Mouse (Mus musculus) liver, embryonic 12.5 days (tissue): Measurements from ENCODE around the gene Rasl12. TPM values are rescaled to one million over a fixed set of nuclear protein-coding genes. Genes with fewer than 3 reads are reported as not detected.
A peak's percentile ranks its signal among the peaks of the same experiment; 100 is the strongest.

Experiments
- ATAC-seq: fragments of 200-750 bp; cut with Nextera tagmentation; 2 replicates; pipeline ENCODE4 v1.8.0; 2017; ENCODE audit warnings: moderate number of reproducible peaks, mild to moderate bottlenecking, moderate library complexity
- H3K27ac ChIP-seq: fragments of 300-500 bp; sonication (generic); 2 replicates; pipeline ENCODE4 v1.5.1; 2016; ENCODE audit warnings: mild to moderate bottlenecking
- H3K27me3 ChIP-seq: fragments of 300-500 bp; sonication (generic); replicated peaks from 2 replicates; pipeline ENCODE4 v1.6.1; 2016; ENCODE audit warnings: mild to moderate bottlenecking, moderate library complexity
- H3K36me3 ChIP-seq: fragments of 300-500 bp; sonication (generic); 2 replicates; pipeline ENCODE4 v1.6.1; 2016; ENCODE audit warnings: mild to moderate bottlenecking, moderate library complexity
- H3K4me1 ChIP-seq: fragments of 300-500 bp; sonication (generic); 2 replicates; pipeline ENCODE4 v1.6.1; 2016
- H3K4me2 ChIP-seq: fragments of 300-500 bp; sonication (generic); 2 replicates; pipeline ENCODE4 v1.6.1; 2016; ENCODE audit warnings: mild to moderate bottlenecking, moderate library complexity
- H3K4me3 ChIP-seq: fragments of 300-500 bp; sonication (generic); 2 replicates; pipeline ENCODE4 v1.5.1; 2016; ENCODE audit warnings: mild to moderate bottlenecking, moderate library complexity
- H3K9ac ChIP-seq: fragments of 300-500 bp; sonication (generic); 2 replicates; pipeline ENCODE4 v1.6.1; 2016; ENCODE audit warnings: mild to moderate bottlenecking, moderate library complexity
- H3K9me3 ChIP-seq: fragments of 300-500 bp; sonication (generic); replicated peaks from 2 replicates; pipeline ENCODE4 v1.6.1; 2016; ENCODE audit warnings: mild to moderate bottlenecking, moderate library complexity
- WGBS: fragments of 180-500 bp; shearing (Covaris S2); methylation state at CpG from one replicate; pipeline ENCODE4 v1.1.7; 2016; ENCODE audit not compliant: insufficient replicate concordance; 5-methylcytosine and 5-hydroxymethylcytosine counted together
- polyA plus RNA-seq: library from polyadenylated mRNA; unstranded; fragments of >200 nt; fragmentation: Nextera tagmentation; extraction: Ambion mirVana; gene quantifications from 2 replicates; pipeline ENCODE4 v1.2.1, GENCODE M21; 2016

Rasl12 gene
- polyA plus RNA-seq: 0.35 and 0.45 TPM in 2 replicates

GRCm38 (mm10) chr9:65398279-65398678 is at the start of gene Rasl12:
Rasl12 (plus strand) TSS chr9:65398506.
- peak; percentile 64; the same call in 1 of the 2 replicates for ATAC-seq
- Histone ChIP-seq H3K4me3 (peak within 1 kb of the TSS; percentile 51), H3K27ac (no peak within 1 kb of the TSS), H3K9me3 (no peaks in the 10 kb centered on the region), H3K9ac (peak within 1 kb of the TSS; percentile 31; the same call in 1 of the 2 replicates), H3K4me1 (peaks cover 13% of the 10 kb centered on the region), H3K36me3 (no peaks in the 10 kb centered on the region), H3K27me3 (peaks cover 23% of the 10 kb centered on the region; the same call in 1 of the 2 replicates), H3K4me2 (peak within 1 kb of the TSS; percentile 78)
- WGBS: under 1% methylated on average over 24 of the region's 24 CpGs

GRCm38 (mm10) chr9:65353251-65353650 is 45.1 kb upstream of the Rasl12 start:
- H3K4me3 ChIP-seq: no peak overlapping the region
- no peak overlapping the region for H3K9ac ChIP-seq
- no peaks in the 10 kb centered on the region for H3K27me3 ChIP-seq
- no peak for ATAC-seq
- peaks cover 19% of the 10 kb centered on the region for H3K4me1 ChIP-seq
- peaks cover 44% of the 10 kb centered on the region for H3K36me3 ChIP-seq
- H3K27ac ChIP-seq: no peak overlapping the region
- WGBS: 81% methylated on average over 5 of the region's 5 CpGs
- H3K9me3 ChIP-seq: no peaks in the 10 kb centered on the region
- H3K4me2 ChIP-seq: no peak overlapping the region

- no peak for ATAC-seq
- peaks cover 76% of the 10 kb centered on the region for H3K36me3 ChIP-seq
- no peaks in the 10 kb centered on the region for H3K9me3 ChIP-seq
- WGBS: 78% methylated on average over 7 of the region's 7 CpGs
- H3K4me2 ChIP-seq: no peak overlapping the region
- no peaks in the 10 kb centered on the region for H3K27me3 ChIP-seq
- no peak overlapping the region for H3K4me3 ChIP-seq
- H3K9ac ChIP-seq: no peak overlapping the region
- no peak overlapping the region for H3K27ac ChIP-seq
- H3K4me1 ChIP-seq: peaks cover 9% of the 10 kb centered on the region
Observed at GRCm38 (mm10) chr9:65356561-65356960, 41.7 kb upstream of the Rasl12 start.

GRCm38 (mm10) chr9:65356971-65357370 is 41.3 kb upstream of the Rasl12 start:
- H3K9me3 ChIP-seq: no peaks in the 10 kb centered on the region

GRCm38 (mm10) chr9:65358956-65359480 is 39.3 kb upstream of the Rasl12 start:
- ATAC-seq: peak; percentile 93
- Histone ChIP-seq H3K27ac (peak overlapping the region; percentile 53), H3K4me3 (no peak overlapping the region), H3K27me3 (no peaks in the 10 kb centered on the region), H3K9me3 (no peaks in the 10 kb centered on the region), H3K4me1 (peaks cover 9% of the 10 kb centered on the region), H3K9ac (no peak overlapping the region), H3K36me3 (peaks cover 83% of the 10 kb centered on the region), H3K4me2 (peak overlapping the region; percentile 21; the same call in 1 of the 2 replicates)
- WGBS: 59% methylated on average over 1 of the region's 1 CpGs

More at GRCm38 (mm10) chr9:65356971-65357370, 41.3 kb upstream of the Rasl12 start:
- no peak overlapping the region for H3K27ac ChIP-seq
- no peak overlapping the region for H3K9ac ChIP-seq
- ATAC-seq: no peak
- H3K4me1 ChIP-seq: peaks cover 9% of the 10 kb centered on the region
- H3K4me3 ChIP-seq: no peak overlapping the region
- 82% methylated on average over 2 of the region's 2 CpGs for WGBS
- no peak overlapping the region for H3K4me2 ChIP-seq
- H3K36me3 ChIP-seq: peaks cover 80% of the 10 kb centered on the region
- H3K27me3 ChIP-seq: no peaks in the 10 kb centered on the region

- Histone ChIP-seq H3K4me2 (no peak within 1 kb of the TSS), H3K27me3 (no peaks in the 10 kb centered on the region), H3K27ac (no peak within 1 kb of the TSS), H3K4me3 (no peak within 1 kb of the TSS), H3K36me3 (peaks cover 72% of the 10 kb centered on the region), H3K4me1 (peaks cover 9% of the 10 kb centered on the region), H3K9me3 (no peaks in the 10 kb centered on the region), H3K9ac (no peak within 1 kb of the TSS)
- WGBS: 86% methylated on average over 16 of the region's 16 CpGs
- no peak for ATAC-seq
Observed at GRCm38 (mm10) chr9:65360641-65361448, 37.5 kb upstream of the Rasl12 start, which contains the start of gene Ubap1l. Ubap1l (plus strand) TSS chr9:65361041.

- Histone ChIP-seq H3K4me1 (peaks cover 6% of the 10 kb centered on the region), H3K27me3 (no peaks in the 10 kb centered on the region), H3K27ac (no peak overlapping the region), H3K36me3 (peaks cover 46% of the 10 kb centered on the region), H3K4me3 (no peak overlapping the region), H3K4me2 (no peak overlapping the region), H3K9ac (no peak overlapping the region), H3K9me3 (no peaks in the 10 kb centered on the region)
- 76% methylated on average over 9 of the region's 9 CpGs for WGBS
- ATAC-seq: no peak
Observed at GRCm38 (mm10) chr9:65363684-65364083, 34.6 kb upstream of the Rasl12 start.

- no peak overlapping the region for H3K9ac ChIP-seq
- H3K4me3 ChIP-seq: no peak overlapping the region
- 78% methylated on average over 7 of the region's 7 CpGs for WGBS
- H3K27ac ChIP-seq: no peak overlapping the region
- H3K27me3 ChIP-seq: no peaks in the 10 kb centered on the region
- no peak overlapping the region for H3K4me2 ChIP-seq
- no peaks in the 10 kb centered on the region for H3K9me3 ChIP-seq
- H3K4me1 ChIP-seq: no peaks in the 10 kb centered on the region
- H3K36me3 ChIP-seq: peaks cover 27% of the 10 kb centered on the region
- ATAC-seq: no peak
Observed at GRCm38 (mm10) chr9:65365721-65366120, 32.6 kb upstream of the Rasl12 start.

- Histone ChIP-seq H3K27me3 (no peaks in the 10 kb centered on the region), H3K36me3 (peaks cover 7% of the 10 kb centered on the region; the same call in 1 of the 2 replicates), H3K4me1 (no peaks in the 10 kb centered on the region), H3K4me3 (no peak overlapping the region), H3K9ac (no peak overlapping the region), H3K9me3 (no peaks in the 10 kb centered on the region), H3K4me2 (no peak overlapping the region), H3K27ac (no peak overlapping the region)
- no peak for ATAC-seq
- WGBS: 79% methylated on average over 24 of the region's 24 CpGs
Observed at GRCm38 (mm10) chr9:65371756-65372155, 26.6 kb upstream of the Rasl12 start.

GRCm38 (mm10) chr9:65372449-65372848 is 25.9 kb upstream of the Rasl12 start:
- Histone ChIP-seq H3K4me3 (no peak overlapping the region), H3K27me3 (no peaks in the 10 kb centered on the region), H3K9ac (no peak overlapping the region), H3K9me3 (no peaks in the 10 kb centered on the region), H3K27ac (no peak overlapping the region), H3K4me1 (no peaks in the 10 kb centered on the region), H3K4me2 (no peak overlapping the region), H3K36me3 (peaks cover 7% of the 10 kb centered on the region; the same call in 1 of the 2 replicates)
- ATAC-seq: no peak
- WGBS: 57% methylated on average over 4 of the region's 4 CpGs

GRCm38 (mm10) chr9:65374468-65375162 is 23.7 kb upstream of the Rasl12 start:
- peaks cover 7% of the 10 kb centered on the region; the same call in 1 of the 2 replicates for H3K36me3 ChIP-seq
- no peaks in the 10 kb centered on the region for H3K27me3 ChIP-seq
- no peak overlapping the region for H3K9ac ChIP-seq
- no peak overlapping the region for H3K27ac ChIP-seq
- no peak overlapping the region for H3K4me3 ChIP-seq
- H3K4me2 ChIP-seq: no peak overlapping the region
- H3K4me1 ChIP-seq: no peaks in the 10 kb centered on the region
- no peak for ATAC-seq
- WGBS: 68% methylated on average over 5 of the region's 5 CpGs
- no peaks in the 10 kb centered on the region for H3K9me3 ChIP-seq
